Mouse (Mus musculus): ENCODE results near the gene Ntrk2. TPM values are rescaled to one million over a fixed set of nuclear protein-coding genes. Genes with fewer than 3 reads are reported as not detected.

Ntrk2 gene
- total and polyA plus RNA-seq, 3 experiments: under 0.01 TPM; not detected in 2

- Histone ChIP-seq H3K36me3 (ENCODE audit: control insufficient read depth in 1 of 2, insufficient read depth in 2 of 2, low read length in 2 of 2) (no peaks in the 10 kb centered on the region), H3K9ac (ENCODE audit: control insufficient read depth, low read depth, low read length, poor library complexity, severe bottlenecking) (no peak overlapping the region), H3K27ac (ENCODE audit: control insufficient read depth, low read depth, low read length) (no peak overlapping the region), H3K4me1 (ENCODE audit: control insufficient read depth in 1 of 2, insufficient read depth in 2 of 2, low read length in 2 of 2) (no peaks in the 10 kb centered on the region), H3K9me3 (replicated peaks; ENCODE audit: insufficient read depth, low read length) (no peaks in the 10 kb centered on the region), H3K4me3 (ENCODE audit: control insufficient read depth in 1 of 2, insufficient read depth in 1 of 2, low read depth in 2 of 2, low read length in 2 of 2) (no peak overlapping the region), H3K27me3 (ENCODE audit: control insufficient read depth in 1 of 2, insufficient read depth in 2 of 2, low read length in 2 of 2) (no peaks in the 10 kb centered on the region), H3K79me2 (ENCODE audit: control insufficient read depth, insufficient read depth, low read length, poor library complexity) (no peaks in the 10 kb centered on the region)
- TF ChIP-seq MYB (IDR thresholded peaks at IDR 0.05; ENCODE audit: low read depth, low read length): no peak
- no peak for TF ChIP-seq UBTF (IDR thresholded peaks at IDR 0.05; ENCODE audit: borderline replicate concordance, insufficient read depth, low read depth, low read length)
- no peak for TF ChIP-seq HCFC1 (IDR thresholded peaks at IDR 0.05; ENCODE audit: low read depth, low read length)
- TF ChIP-seq MAZ (IDR thresholded peaks at IDR 0.05; ENCODE audit: low read depth, low read length): no peak
- no peak for TF ChIP-seq RAD21 (IDR thresholded peaks at IDR 0.05; ENCODE audit: low read depth, low read length)
- TF ChIP-seq KAT2A (conservative IDR thresholded peaks at IDR 0.05; ENCODE audit: low read depth, low read length): no peak
- no peak for TF ChIP-seq ZKSCAN1 (IDR thresholded peaks at IDR 0.05; ENCODE audit: low read depth, low read length)
- TF ChIP-seq NRF1 (IDR thresholded peaks at IDR 0.05; ENCODE audit: insufficient read depth, low read depth, low read length, poor library complexity, severe bottlenecking): no peak
- TF ChIP-seq TCF12 (IDR thresholded peaks at IDR 0.05; ENCODE audit: low read depth, low read length): no peak
- TF ChIP-seq TBP (IDR thresholded peaks at IDR 0.05; ENCODE audit: low read depth, low read length): no peak
- TF ChIP-seq ZMIZ1 (IDR thresholded peaks at IDR 0.05; ENCODE audit: low read depth, low read length): no peak
- no peak for TF ChIP-seq EP300 (IDR thresholded peaks at IDR 0.05; ENCODE audit: low read depth in 1 of 2, low read length in 2 of 2)
- TF ChIP-seq USF2 (IDR thresholded peaks at IDR 0.05; ENCODE audit: borderline replicate concordance in 1 of 2, insufficient read depth in 1 of 2, low read depth in 1 of 2, low read length in 2 of 2): no peak
- TF ChIP-seq ETS1 (IDR thresholded peaks at IDR 0.05; ENCODE audit: low read depth, low read length): no peak
- no peak for DNase-seq (ENCODE audit: low read depth, low spot score)
Observed at GRCm38 (mm10) chr13:58921705-58922104, 115.3 kb downstream of the Ntrk2 start.

DNA sequence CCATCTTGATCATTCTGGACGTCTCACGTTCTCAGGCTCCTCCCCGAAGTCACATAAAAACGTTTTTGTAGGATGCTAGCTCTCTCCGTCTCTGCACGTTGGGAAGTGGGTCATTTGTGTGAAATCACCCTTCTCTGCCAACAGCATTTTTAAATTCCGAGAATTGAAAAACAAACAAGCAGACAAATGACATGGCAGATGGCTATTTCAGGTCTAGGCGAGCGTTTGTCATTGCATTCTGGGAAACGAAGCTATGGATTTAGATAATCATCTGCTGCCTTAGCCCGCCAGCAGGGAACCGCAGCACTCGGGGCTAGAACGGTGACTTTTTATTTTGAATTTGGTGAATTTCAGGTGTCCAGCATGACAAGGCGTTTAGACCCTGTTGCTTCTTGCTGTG lies 115.8 kb downstream of the Ntrk2 start:
- no peak for DNase-seq (ENCODE audit: low read depth, low spot score)
- H3K4me1 ChIP-seq (ENCODE audit: control insufficient read depth in 1 of 2, insufficient read depth in 2 of 2, low read length in 2 of 2): no peaks in the 10 kb centered on the region
- H3K27me3 ChIP-seq (ENCODE audit: control insufficient read depth in 1 of 2, insufficient read depth in 2 of 2, low read length in 2 of 2): no peaks in the 10 kb centered on the region
- TF ChIP-seq MYB (IDR thresholded peaks at IDR 0.05; ENCODE audit: low read depth, low read length) (no peak), RAD21 (IDR thresholded peaks at IDR 0.05; ENCODE audit: low read depth, low read length) (no peak), MYC (IDR thresholded peaks at IDR 0.05; ENCODE audit: low read depth, low read length) (no peak), TBP (IDR thresholded peaks at IDR 0.05; ENCODE audit: low read depth, low read length) (no peak), SIN3A (IDR thresholded peaks at IDR 0.05; ENCODE audit: low read length) (no peak), CHD2 (IDR thresholded peaks at IDR 0.05; ENCODE audit: low read length) (no peak), RCOR1 (IDR thresholded peaks at IDR 0.05; ENCODE audit: low read depth, low read length) (no peak), MAZ (IDR thresholded peaks at IDR 0.05; ENCODE audit: low read depth, low read length) (no peak)
- H3K36me3 ChIP-seq (ENCODE audit: control insufficient read depth in 1 of 2, insufficient read depth in 2 of 2, low read length in 2 of 2): no peaks in the 10 kb centered on the region
- no peak overlapping the region for H3K9ac ChIP-seq (ENCODE audit: control insufficient read depth, low read depth, low read length, poor library complexity, severe bottlenecking)
- H3K27ac ChIP-seq (ENCODE audit: control insufficient read depth, low read depth, low read length): no peak overlapping the region
- no peaks in the 10 kb centered on the region for H3K79me2 ChIP-seq (ENCODE audit: control insufficient read depth, insufficient read depth, low read length, poor library complexity)
- no peak overlapping the region for H3K4me3 ChIP-seq (ENCODE audit: control insufficient read depth in 1 of 2, insufficient read depth in 1 of 2, low read depth in 2 of 2, low read length in 2 of 2)
- H3K9me3 ChIP-seq (replicated peaks; ENCODE audit: insufficient read depth, low read length): no peaks in the 10 kb centered on the region
